Mouse (Mus musculus) testis, adult 2 months (tissue): ENCODE data around the gene Spag6l. TPM values are rescaled to one million over a fixed set of nuclear protein-coding genes. Genes with fewer than 3 reads are reported as not detected.

Source experiments
- H3K27ac ChIP-seq: fragments of 200-500 bp; 2 replicates; pipeline ENCODE4 v1.5.1; 2012; ENCODE audit warnings: low read depth, low read length; ENCODE audit not compliant: control insufficient read depth, insufficient read depth
- H3K27me3 ChIP-seq: fragments of 200-500 bp; 2 replicates; pipeline ENCODE4 v1.6.1; 2012; ENCODE audit warnings: mild to moderate bottlenecking, low read length, moderate library complexity; ENCODE audit not compliant: control insufficient read depth, insufficient read depth
- H3K36me3 ChIP-seq: fragments of 200-500 bp; 2 replicates; pipeline ENCODE4 v1.6.1; 2012; ENCODE audit warnings: mild to moderate bottlenecking, low read length; ENCODE audit not compliant: control insufficient read depth, insufficient read depth
- H3K4me1 ChIP-seq: fragments of 200-500 bp; 2 replicates; pipeline ENCODE4 v1.6.1; 2012; ENCODE audit warnings: low read length; ENCODE audit not compliant: control insufficient read depth, insufficient read depth
- H3K4me3 ChIP-seq: fragments of 200-500 bp; 2 replicates; pipeline ENCODE4 v1.5.1; 2012; ENCODE audit warnings: low read depth, mild to moderate bottlenecking, low read length, moderate library complexity, mixed read lengths; ENCODE audit not compliant: control insufficient read depth
- CTCF ChIP-seq: fragments of 200-500 bp; IDR thresholded peaks from 2 replicates; pipeline ENCODE4 v1.5.1; 2012; ENCODE audit warnings: low read depth, mild to moderate bottlenecking, inconsistent platforms, low read length, moderate library complexity; ENCODE audit not compliant: control insufficient read depth, insufficient read depth, insufficient replicate concordance
- POLR2A ChIP-seq: fragments of 200-500 bp; IDR thresholded peaks from 2 replicates; pipeline ENCODE4 v1.6.1; 2012; ENCODE audit warnings: low read depth, mild to moderate bottlenecking, inconsistent platforms, low read length, moderate library complexity; ENCODE audit not compliant: control insufficient read depth
- polyA plus RNA-seq: library from polyadenylated mRNA; depleted of rRNA; stranded (reverse); fragments of >200 nt; gene quantifications from 2 replicates; pipeline ENCODE4 v1.2.3, GENCODE M21; 2012; rRNA removed

Spag6l gene
- polyA plus RNA-seq, 1 experiment: 150 TPM

GRCm38 (mm10) chr16:16849196-16849595, 19.9 kb upstream of the Spag6l start:
- no peaks in the 10 kb centered on the region for H3K27me3 ChIP-seq
- no peak overlapping the region for H3K4me3 ChIP-seq
- no peak for TF ChIP-seq CTCF
- no peak for TF ChIP-seq POLR2A
- no peak overlapping the region for H3K27ac ChIP-seq
- H3K4me1 ChIP-seq: no peaks in the 10 kb centered on the region
- H3K36me3 ChIP-seq: no peaks in the 10 kb centered on the region

DNA sequence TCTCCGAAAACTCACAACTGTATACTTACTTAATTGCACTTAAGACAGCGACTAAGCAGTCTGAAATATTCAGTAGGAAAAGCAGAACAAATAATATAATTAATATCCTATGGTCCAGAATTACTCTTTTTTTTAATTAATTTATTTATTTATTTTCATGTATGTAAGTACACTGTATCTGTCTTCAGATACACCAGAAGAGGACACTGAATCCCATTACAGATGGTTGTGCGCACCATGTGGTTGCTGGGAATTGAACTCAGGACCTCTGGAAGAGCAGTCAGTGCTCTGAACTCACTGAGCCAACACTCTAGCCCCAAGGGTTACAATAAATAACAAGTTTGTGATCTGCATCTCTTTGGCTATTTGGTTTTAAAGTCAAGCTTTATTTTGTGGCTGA, 415 bp upstream of the Spag6l start:
- Histone ChIP-seq H3K36me3 (no peaks in the 10 kb centered on the region; the same call in 1 of the 2 replicates), H3K27me3 (no peaks in the 10 kb centered on the region), H3K4me1 (peaks cover 7% of the 10 kb centered on the region), H3K4me3 (peak overlapping the region; percentile 96; the same call in 1 of the 2 replicates), H3K27ac (peak overlapping the region; percentile 93; the same call in 1 of the 2 replicates)
- TF ChIP-seq CTCF (no peak), POLR2A (no peak)

DNA sequence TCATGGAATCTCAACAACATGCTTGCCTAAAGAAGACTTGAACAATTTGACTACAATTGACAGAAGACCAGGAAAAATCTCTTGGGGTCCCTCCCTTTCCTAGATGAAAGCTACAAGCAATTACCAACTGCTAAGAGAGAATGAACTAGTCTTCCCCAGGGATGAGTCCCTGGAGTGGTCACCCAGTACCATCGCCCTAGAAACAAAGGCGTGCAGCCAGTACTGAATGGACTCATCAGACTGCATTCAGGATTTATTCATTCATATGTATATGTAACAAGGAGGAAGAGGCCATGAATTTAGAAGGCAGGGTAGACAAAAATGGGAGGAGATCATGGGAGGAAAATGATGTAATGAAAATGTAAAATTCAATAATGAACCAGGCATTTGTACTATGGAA, 3.0 kb downstream of the Spag6l start:
- no peaks in the 10 kb centered on the region for H3K27me3 ChIP-seq
- no peak overlapping the region for H3K4me3 ChIP-seq
- no peak overlapping the region for H3K27ac ChIP-seq
- no peaks in the 10 kb centered on the region; the same call in 1 of the 2 replicates for H3K36me3 ChIP-seq
- no peak for TF ChIP-seq POLR2A
- TF ChIP-seq CTCF: no peak
- H3K4me1 ChIP-seq: peaks cover 7% of the 10 kb centered on the region

DNA sequence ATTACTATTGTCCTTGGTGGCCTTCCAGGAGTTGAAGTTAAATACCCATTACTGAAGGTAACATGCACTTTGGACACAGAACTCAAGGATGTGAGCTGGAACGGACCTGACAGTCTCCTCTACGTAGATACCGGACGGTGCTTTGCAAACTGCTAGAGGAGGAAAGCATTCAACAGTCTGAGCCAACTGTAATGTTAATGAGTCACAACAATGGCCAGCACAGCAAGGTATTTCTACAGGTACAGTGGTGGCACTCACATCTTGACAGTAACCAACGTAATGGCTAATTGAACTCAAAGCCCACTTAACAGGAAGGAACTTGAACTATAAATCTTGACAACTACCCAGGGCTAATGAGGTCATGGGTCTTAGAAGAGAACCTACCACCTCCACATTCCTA, 3.8 kb downstream of the Spag6l start:
- TF ChIP-seq POLR2A (no peak), CTCF (no peak)
- Histone ChIP-seq H3K27me3 (no peaks in the 10 kb centered on the region), H3K36me3 (no peaks in the 10 kb centered on the region; the same call in 1 of the 2 replicates), H3K4me1 (peaks cover 7% of the 10 kb centered on the region), H3K27ac (no peak overlapping the region), H3K4me3 (no peak overlapping the region)

- Histone ChIP-seq H3K4me3 (no peak overlapping the region), H3K27me3 (no peaks in the 10 kb centered on the region), H3K36me3 (no peaks in the 10 kb centered on the region), H3K27ac (no peak overlapping the region), H3K4me1 (peaks cover 4% of the 10 kb centered on the region)
- no peak for TF ChIP-seq CTCF
- TF ChIP-seq POLR2A: no peak
These were observed 22.9 kb downstream of the Spag6l start for GRCm38 (mm10) chr16:16806325-16806724.

Other genes with a start within 250 kb of the Spag6l start
- gene Fgd4, start 228.9 kb downstream of the Spag6l start, polyA plus RNA-seq: 0.70 and 1.0 TPM in 2 replicates
- 1.1 and 1.6 TPM in 2 replicates for gene Olfr19, start 153.1 kb downstream of the Spag6l start, polyA plus RNA-seq
- 0.12 TPM in 1 of 2 replicates, not detected in the other for gene Igll1, start 34.5 kb upstream of the Spag6l start, polyA plus RNA-seq
- gene Top3b, start 41.3 kb upstream of the Spag6l start, polyA plus RNA-seq: 86.6 and 87.1 TPM in 2 replicates
- gene Vpreb1, start 41.4 kb upstream of the Spag6l start, polyA plus RNA-seq: 0.15 and 0.65 TPM in 2 replicates
- 25.8 and 30.2 TPM in 2 replicates for gene Ppm1f, start 67.0 kb upstream of the Spag6l start, polyA plus RNA-seq
- gene Mapk1, start 153.9 kb upstream of the Spag6l start, polyA plus RNA-seq: 35.5 and 42.0 TPM in 2 replicates
- gene Ypel1, start 240.2 kb upstream of the Spag6l start, polyA plus RNA-seq: 417 and 464 TPM in 2 replicates